Mouse (Mus musculus): ENCODE measurements around the gene Tmc3.

GRCm38 (mm10) chr7:83652498-83652897, 67.8 kb downstream of the Tmc3 start:
- TF ChIP-seq CTCF (IDR thresholded peaks at IDR 0.05; ENCODE audit: extremely low read depth, insufficient read length, insufficient replicate concordance, low read depth, low read length) (no peak), POLR2A (IDR thresholded peaks at IDR 0.05; ENCODE audit: low read depth, low read length) (no peak)

All from small intestine, adult 2 months (tissue).